Mouse (Mus musculus): ENCODE results near the gene Enoph1.

Gene Enoph1

GRCm38 (mm10) chr5:100038714-100039601 is 827 bp upstream of the Enoph1 start:
- no peak for DNase-seq (ENCODE audit: extremely low read depth, low read depth, low spot score)

GRCm38 (mm10) chr5:100040281-100040784 is 548 bp downstream of the Enoph1 start:
- no peak for DNase-seq (ENCODE audit: extremely low read depth, low read depth, low spot score)

GRCm38 (mm10) chr5:100041272-100041671 is 1.5 kb downstream of the Enoph1 start:
- no peak for DNase-seq (ENCODE audit: extremely low read depth, low read depth, low spot score)

GRCm38 (mm10) chr5:100042467-100042866 is 2.7 kb downstream of the Enoph1 start:
- no peak for DNase-seq (ENCODE audit: extremely low read depth, low read depth, low spot score)

- no peak for DNase-seq (ENCODE audit: extremely low read depth, low read depth, low spot score)
Observed at GRCm38 (mm10) chr5:100043361-100043760, 3.6 kb downstream of the Enoph1 start.

- DNase-seq (ENCODE audit: extremely low read depth, low read depth, low spot score) = no peak
Observed at GRCm38 (mm10) chr5:100044030-100044429, 4.2 kb downstream of the Enoph1 start.

- DNase-seq (ENCODE audit: extremely low read depth, low read depth, low spot score) = no peak
Observed at GRCm38 (mm10) chr5:100044621-100045020, 4.8 kb downstream of the Enoph1 start.

GRCm38 (mm10) chr5:100046096-100046495 is 6.3 kb downstream of the Enoph1 start:
- DNase-seq (ENCODE audit: extremely low read depth, low read depth, low spot score) = no peak

GRCm38 (mm10) chr5:100047143-100047640 is 7.4 kb downstream of the Enoph1 start:
- DNase-seq (ENCODE audit: extremely low read depth, low read depth, low spot score) = no peak

- DNase-seq (ENCODE audit: extremely low read depth, low read depth, low spot score) = no peak
Observed at GRCm38 (mm10) chr5:100047871-100048270, 8.1 kb downstream of the Enoph1 start.

- no peak for DNase-seq (ENCODE audit: extremely low read depth, low read depth, low spot score)
Observed at GRCm38 (mm10) chr5:100049904-100050303, 10.1 kb downstream of the Enoph1 start.

- DNase-seq (ENCODE audit: extremely low read depth, low read depth, low spot score) = no peak
Observed at GRCm38 (mm10) chr5:100052728-100053127, 12.9 kb downstream of the Enoph1 start.

GRCm38 (mm10) chr5:100054807-100055547 is 15.2 kb downstream of the Enoph1 start:
- no peak for DNase-seq (ENCODE audit: extremely low read depth, low read depth, low spot score)

GRCm38 (mm10) chr5:100055866-100056369 is 16.1 kb downstream of the Enoph1 start:
- DNase-seq (ENCODE audit: extremely low read depth, low read depth, low spot score) = no peak

GRCm38 (mm10) chr5:100057461-100058209 is 17.9 kb downstream of the Enoph1 start:
- no peak for DNase-seq (ENCODE audit: extremely low read depth, low read depth, low spot score)

- DNase-seq (ENCODE audit: extremely low read depth, low read depth, low spot score) = no peak
Observed at GRCm38 (mm10) chr5:100058729-100059128, 18.9 kb downstream of the Enoph1 start.

GRCm38 (mm10) chr5:100059326-100059725 is 19.5 kb downstream of the Enoph1 start:
- no peak for DNase-seq (ENCODE audit: extremely low read depth, low read depth, low spot score)

- no peak for DNase-seq (ENCODE audit: extremely low read depth, low read depth, low spot score)
Observed at GRCm38 (mm10) chr5:100060876-100061275, 21.1 kb downstream of the Enoph1 start.

- DNase-seq (ENCODE audit: extremely low read depth, low read depth, low spot score) = no peak
Observed at GRCm38 (mm10) chr5:100067579-100067978, 27.8 kb downstream of the Enoph1 start.

- DNase-seq (ENCODE audit: extremely low read depth, low read depth, low spot score) = no peak
Observed at GRCm38 (mm10) chr5:100069526-100069925, 29.7 kb downstream of the Enoph1 start.

GRCm38 (mm10) chr5:100070255-100070654 is 30.5 kb downstream of the Enoph1 start:
- no peak for DNase-seq (ENCODE audit: extremely low read depth, low read depth, low spot score)

All from fat pad, adult 2 months (tissue).